Mouse (Mus musculus): ENCODE measurements around the gene Grtp1. TPM values are rescaled to one million over a fixed set of nuclear protein-coding genes. Genes with fewer than 3 reads are reported as not detected.
A peak's percentile ranks its signal among the peaks of the same experiment; 100 is the strongest.
"Not testable (repeated sequence)": the region's sequence is repeated elsewhere in the genome, so short reads cannot be mapped to it uniquely, and the experiment has no call there.

Gene Grtp1
- polyA plus RNA-seq, 1 experiment, result 71.2 TPM

- no peak overlapping the region for H3K27ac ChIP-seq (ENCODE audit: insufficient read depth, low read depth, low read length)
Measured at GRCm38 (mm10) chr8:13149287-13149686, 51.1 kb downstream of the Grtp1 start.

DNA sequence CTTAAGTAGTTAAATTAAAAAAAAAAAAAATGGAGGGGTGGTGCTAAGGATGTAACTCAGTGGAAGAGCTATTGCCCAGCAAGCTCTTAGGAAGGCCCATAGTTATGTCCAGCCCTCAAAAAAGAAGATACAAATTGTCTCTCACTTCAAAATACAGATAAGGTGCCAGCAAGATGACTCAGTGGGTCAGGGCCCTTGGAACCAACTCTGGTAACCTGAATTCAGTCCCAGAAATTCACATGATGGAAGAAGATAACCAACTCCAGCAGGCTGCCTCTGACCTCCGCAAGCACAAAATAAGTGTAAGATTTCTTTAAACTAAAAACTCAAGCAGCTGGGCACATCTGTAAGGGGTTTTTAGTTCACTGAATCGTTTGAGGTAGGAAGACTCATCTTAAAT is 51.9 kb downstream of the Grtp1 start:
- Histone ChIP-seq H3K4me3 (ENCODE audit: insufficient read depth, low read depth, low read length) (no peak overlapping the region), H3K27ac (ENCODE audit: insufficient read depth, low read depth, low read length) (no peak overlapping the region), H3K4me1 (ENCODE audit: control insufficient read depth, insufficient read depth, low read length) (no peaks in the 10 kb centered on the region), H3K27me3 (replicated peaks; ENCODE audit: control insufficient read depth, insufficient read depth, low read length) (no peaks in the 10 kb centered on the region), H3K36me3 (ENCODE audit: control insufficient read depth, insufficient read depth, low read length) (0 out of 2 replicates have a peak, but pooled peaks cover 1% of the 10 kb centered on the region)
- no peak for TF ChIP-seq CTCF (conservative IDR thresholded peaks at IDR 0.05; ENCODE audit: insufficient read depth, insufficient read length, low read depth, low read length)
- no peak for TF ChIP-seq POLR2A (IDR thresholded peaks at IDR 0.05; ENCODE audit: low read depth, low read length)
- DNase-seq, result no peak
- 81% methylated on average over 2 of the region's 2 CpGs for WGBS

More at GRCm38 (mm10) chr8:13149287-13149686, 51.1 kb downstream of the Grtp1 start:
- Histone ChIP-seq H3K27me3 (replicated peaks; ENCODE audit: control insufficient read depth, insufficient read depth, low read length) (no peaks in the 10 kb centered on the region), H3K4me3 (ENCODE audit: insufficient read depth, low read depth, low read length) (no peak overlapping the region), H3K4me1 (ENCODE audit: control insufficient read depth, insufficient read depth, low read length) (no peaks in the 10 kb centered on the region), H3K36me3 (ENCODE audit: control insufficient read depth, insufficient read depth, low read length) (0 out of 2 replicates have a peak, but pooled peaks cover 1% of the 10 kb centered on the region)
- DNase-seq, result no peak
- 100% methylated on average over 2 of the region's 2 CpGs for WGBS
- no peak for TF ChIP-seq POLR2A (IDR thresholded peaks at IDR 0.05; ENCODE audit: low read depth, low read length)
- TF ChIP-seq CTCF (conservative IDR thresholded peaks at IDR 0.05; ENCODE audit: insufficient read depth, insufficient read length, low read depth, low read length), result 0 out of 2 replicates have a peak, but pooled peaks have one; percentile 21

DNA sequence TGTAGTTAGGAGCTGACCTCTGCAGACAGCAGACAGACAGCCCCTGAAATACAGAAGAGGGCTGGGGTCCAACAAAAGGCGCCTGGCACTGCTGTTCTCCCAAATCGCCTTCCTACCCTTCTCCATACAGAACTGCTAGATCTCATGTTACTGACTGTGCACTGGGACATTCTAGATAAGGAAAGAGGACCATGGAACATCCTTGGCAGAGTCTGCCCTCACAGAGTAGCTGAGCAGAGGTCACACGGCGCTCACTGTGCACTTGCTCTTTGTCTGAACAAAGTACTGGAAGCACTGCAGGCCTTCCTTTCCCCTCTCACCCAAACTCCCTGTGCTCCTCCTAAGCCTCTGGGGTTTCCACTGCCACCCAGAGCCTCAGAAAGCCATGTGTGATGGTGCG is 58.7 kb downstream of the Grtp1 start:
- Histone ChIP-seq H3K27ac (ENCODE audit: insufficient read depth, low read depth, low read length) (no peak overlapping the region), H3K4me1 (ENCODE audit: control insufficient read depth, insufficient read depth, low read length) (no peaks in the 10 kb centered on the region), H3K4me3 (ENCODE audit: insufficient read depth, low read depth, low read length) (no peak overlapping the region), H3K36me3 (ENCODE audit: control insufficient read depth, insufficient read depth, low read length) (peaks cover 3% of the 10 kb centered on the region; the same call in 1 of the 2 replicates), H3K27me3 (replicated peaks; ENCODE audit: control insufficient read depth, insufficient read depth, low read length) (no peaks in the 10 kb centered on the region)
- TF ChIP-seq CTCF (conservative IDR thresholded peaks at IDR 0.05; ENCODE audit: insufficient read depth, insufficient read length, low read depth, low read length) (no peak), POLR2A (IDR thresholded peaks at IDR 0.05; ENCODE audit: low read depth, low read length) (no peak)
- WGBS, result 91% methylated on average over 5 of the region's 5 CpGs
- no peak for DNase-seq

DNA sequence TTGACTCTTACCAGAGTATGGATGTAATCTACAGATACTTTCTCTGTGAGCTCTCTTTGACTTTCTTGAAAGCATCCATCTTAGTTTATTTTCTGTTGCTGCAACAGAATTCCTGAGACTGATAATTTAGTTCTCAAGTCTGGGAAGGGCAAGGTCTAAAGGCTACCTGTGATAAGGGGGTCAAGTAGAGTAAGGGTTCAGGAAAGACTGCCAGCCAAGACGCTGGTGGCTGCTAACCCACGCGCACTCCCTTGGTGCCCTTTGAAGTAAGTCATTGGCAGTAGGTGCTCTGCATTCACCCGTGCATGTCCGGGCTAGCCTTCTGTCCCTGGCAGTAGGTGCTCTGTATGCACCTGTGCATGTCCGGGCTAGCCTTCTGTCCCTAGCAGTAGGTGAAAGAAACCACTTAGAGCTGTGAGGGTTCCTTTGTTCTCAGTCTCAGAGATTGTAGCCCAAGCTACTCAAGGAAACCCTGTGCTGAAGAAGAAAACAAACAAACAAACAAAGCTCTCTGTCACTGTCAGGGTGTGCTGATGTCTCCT is 60.7 kb downstream of the Grtp1 start:
- no peak for TF ChIP-seq POLR2A (IDR thresholded peaks at IDR 0.05; ENCODE audit: low read depth, low read length)
- no peak for TF ChIP-seq CTCF (conservative IDR thresholded peaks at IDR 0.05; ENCODE audit: insufficient read depth, insufficient read length, low read depth, low read length)
- 93% methylated on average over 6 of the region's 6 CpGs for WGBS
- H3K4me3 ChIP-seq (ENCODE audit: insufficient read depth, low read depth, low read length), result no peak overlapping the region
- H3K27ac ChIP-seq (ENCODE audit: insufficient read depth, low read depth, low read length), result no peak overlapping the region
- DNase-seq, result no peak
- no peaks in the 10 kb centered on the region for H3K27me3 ChIP-seq (replicated peaks; ENCODE audit: control insufficient read depth, insufficient read depth, low read length)
- H3K4me1 ChIP-seq (ENCODE audit: control insufficient read depth, insufficient read depth, low read length), result no peaks in the 10 kb centered on the region
- peaks cover 5% of the 10 kb centered on the region; the same call in 1 of the 2 replicates for H3K36me3 ChIP-seq (ENCODE audit: control insufficient read depth, insufficient read depth, low read length)

- DNase-seq, result peak; percentile 62
- H3K36me3 ChIP-seq (ENCODE audit: control insufficient read depth, insufficient read depth, low read length), result not testable (repeated sequence)
- WGBS, result 57% methylated on average over 9 of the region's 9 CpGs
Measured at GRCm38 (mm10) chr8:13132220-13132619, 68.2 kb downstream of the Grtp1 start.

DNA sequence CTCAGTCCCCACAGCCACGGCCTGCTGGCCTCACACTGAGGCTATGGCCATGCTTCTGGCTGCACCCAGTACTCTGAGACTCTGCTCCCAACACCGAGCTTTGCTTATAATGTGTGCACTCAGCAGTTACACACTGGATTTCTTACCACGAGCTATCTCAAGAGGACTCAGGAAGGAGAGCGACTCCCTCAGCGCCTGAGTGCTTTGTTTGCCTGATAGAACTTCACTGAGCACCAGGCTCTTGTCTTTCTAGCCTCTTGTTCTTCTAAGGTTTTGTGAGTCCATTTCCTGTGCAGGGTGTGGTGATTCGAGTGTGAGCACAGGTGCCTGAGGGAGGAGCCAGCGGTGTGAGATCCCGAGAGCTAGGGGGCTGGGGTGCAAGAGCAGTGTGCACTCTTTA is 75.5 kb downstream of the Grtp1 start:
- Histone ChIP-seq H3K27ac (ENCODE audit: insufficient read depth, low read depth, low read length) (no peak overlapping the region), H3K27me3 (replicated peaks; ENCODE audit: control insufficient read depth, insufficient read depth, low read length) (no peaks in the 10 kb centered on the region), H3K4me1 (ENCODE audit: control insufficient read depth, insufficient read depth, low read length) (no peaks in the 10 kb centered on the region), H3K4me3 (ENCODE audit: insufficient read depth, low read depth, low read length) (no peak overlapping the region), H3K36me3 (ENCODE audit: control insufficient read depth, insufficient read depth, low read length) (peaks cover 3% of the 10 kb centered on the region)
- DNase-seq, result no peak
- WGBS, result 90% methylated on average over 8 of the region's 8 CpGs
- no peak for TF ChIP-seq CTCF (conservative IDR thresholded peaks at IDR 0.05; ENCODE audit: insufficient read depth, insufficient read length, low read depth, low read length)
- TF ChIP-seq POLR2A (IDR thresholded peaks at IDR 0.05; ENCODE audit: low read depth, low read length), result no peak

More at GRCm38 (mm10) chr8:13132220-13132619, 68.2 kb downstream of the Grtp1 start:
- H3K4me3 ChIP-seq (ENCODE audit: insufficient read depth, low read depth, low read length); H3K4me1 ChIP-seq (ENCODE audit: control insufficient read depth, insufficient read depth, low read length); H3K27me3 ChIP-seq (replicated peaks; ENCODE audit: control insufficient read depth, insufficient read depth, low read length); H3K27ac ChIP-seq (ENCODE audit: insufficient read depth, low read depth, low read length): not testable (repeated sequence)
- peak; percentile 49; the same call in 1 of the 2 replicates for TF ChIP-seq CTCF (conservative IDR thresholded peaks at IDR 0.05; ENCODE audit: insufficient read depth, insufficient read length, low read depth, low read length)

DNA sequence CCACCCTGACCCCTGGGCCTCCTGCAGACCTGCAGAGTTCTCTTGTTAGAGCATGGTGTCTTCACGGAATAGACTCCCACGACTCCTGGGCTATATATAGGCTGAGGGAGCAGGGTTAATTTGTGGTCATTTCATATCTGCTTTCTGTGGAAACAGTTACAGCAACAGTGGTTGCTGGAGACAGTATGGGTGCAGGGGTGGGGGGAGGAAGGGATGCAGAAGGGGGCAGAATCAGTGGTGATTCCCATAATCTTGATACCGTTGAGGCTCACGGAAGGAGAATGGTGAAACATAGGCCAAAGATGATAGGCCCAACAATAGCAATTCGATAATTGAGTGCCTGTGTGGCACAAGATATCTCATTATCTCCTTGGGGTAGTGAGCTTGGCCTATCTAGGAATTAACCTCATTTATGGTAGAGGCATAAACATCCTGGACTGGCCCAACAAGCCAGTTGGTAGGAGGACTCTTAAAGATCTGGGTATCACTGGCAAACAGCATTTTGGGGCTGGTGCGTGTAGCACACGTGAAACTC is 77.5 kb downstream of the Grtp1 start:
- H3K27me3 ChIP-seq (replicated peaks; ENCODE audit: control insufficient read depth, insufficient read depth, low read length), result no peaks in the 10 kb centered on the region
- 91% methylated on average over 7 of the region's 7 CpGs for WGBS
- no peak overlapping the region for H3K4me3 ChIP-seq (ENCODE audit: insufficient read depth, low read depth, low read length)
- H3K4me1 ChIP-seq (ENCODE audit: control insufficient read depth, insufficient read depth, low read length), result no peaks in the 10 kb centered on the region
- H3K36me3 ChIP-seq (ENCODE audit: control insufficient read depth, insufficient read depth, low read length), result peaks cover 3% of the 10 kb centered on the region
- no peak for DNase-seq
- TF ChIP-seq CTCF (conservative IDR thresholded peaks at IDR 0.05; ENCODE audit: insufficient read depth, insufficient read length, low read depth, low read length), result no peak
- TF ChIP-seq POLR2A (IDR thresholded peaks at IDR 0.05; ENCODE audit: low read depth, low read length), result no peak
- no peak overlapping the region for H3K27ac ChIP-seq (ENCODE audit: insufficient read depth, low read depth, low read length)

Other genes starting within 250 kb of the Grtp1 start
- gene F7, start 174.6 kb downstream of the Grtp1 start, polyA plus RNA-seq (2012; rRNA removed), result 0.19 and 0.39 TPM in 2 replicates
- 0.79 and 0.91 TPM in 2 replicates for gene F10, start 163.3 kb downstream of the Grtp1 start, polyA plus RNA-seq (2012; rRNA removed)
- gene Proz, start 139.7 kb downstream of the Grtp1 start, polyA plus RNA-seq (2012; rRNA removed), result 11.7 and 13.3 TPM in 2 replicates
- 17.3 and 18.7 TPM in 2 replicates for gene Pcid2, start 95.2 kb downstream of the Grtp1 start, polyA plus RNA-seq (2012; rRNA removed)
- gene Cul4a, start 95.0 kb downstream of the Grtp1 start, polyA plus RNA-seq (2012; rRNA removed), result 34.4 and 38.0 TPM in 2 replicates
- 1,404 and 1,744 TPM in 2 replicates for gene Lamp1, start 41.5 kb downstream of the Grtp1 start, polyA plus RNA-seq (2012; rRNA removed)
- 0.18 and 0.99 TPM in 2 replicates for gene Adprhl1, start 53.5 kb upstream of the Grtp1 start, polyA plus RNA-seq (2012; rRNA removed)
- gene Dcun1d2, start 87.5 kb upstream of the Grtp1 start, polyA plus RNA-seq (2012; rRNA removed), result 25.0 and 26.0 TPM in 2 replicates
- 70.0 and 72.5 TPM in 2 replicates for gene Tmco3, start 87.6 kb upstream of the Grtp1 start, polyA plus RNA-seq (2012; rRNA removed)
- 26.3 and 26.6 TPM in 2 replicates for gene Tfdp1, start 138.1 kb upstream of the Grtp1 start, polyA plus RNA-seq (2012; rRNA removed)
- 0.20 and 0.26 TPM in 2 replicates for gene Atp4b, start 196.2 kb upstream of the Grtp1 start, polyA plus RNA-seq (2012; rRNA removed)
- 0.02 TPM in 1 of 2 replicates, not detected in the other for gene Grk1, start 204.5 kb upstream of the Grtp1 start, polyA plus RNA-seq (2012; rRNA removed)
- gene Tmem255b, start 234.6 kb upstream of the Grtp1 start, polyA plus RNA-seq (2012; rRNA removed), result 1.3 and 1.8 TPM in 2 replicates

All from kidney, adult 2 months (tissue).